Mouse (Mus musculus) lung, adult 2 months (tissue): ENCODE measurements around the gene Adprh.

Experiments
- CTCF ChIP-seq: fragments of 200-500 bp; IDR thresholded peaks from 2 replicates; pipeline ENCODE4 v1.5.1; 2011; ENCODE audit warnings: mild to moderate bottlenecking, low read length, control low read depth; ENCODE audit not compliant: insufficient read depth
- POLR2A ChIP-seq: fragments of 200-500 bp; IDR thresholded peaks from 2 replicates; pipeline ENCODE4 v1.6.1; 2011; ENCODE audit warnings: low read depth, mild to moderate bottlenecking, control low read depth, low read length, borderline replicate concordance; ENCODE audit errors: extremely low read depth

DNA sequence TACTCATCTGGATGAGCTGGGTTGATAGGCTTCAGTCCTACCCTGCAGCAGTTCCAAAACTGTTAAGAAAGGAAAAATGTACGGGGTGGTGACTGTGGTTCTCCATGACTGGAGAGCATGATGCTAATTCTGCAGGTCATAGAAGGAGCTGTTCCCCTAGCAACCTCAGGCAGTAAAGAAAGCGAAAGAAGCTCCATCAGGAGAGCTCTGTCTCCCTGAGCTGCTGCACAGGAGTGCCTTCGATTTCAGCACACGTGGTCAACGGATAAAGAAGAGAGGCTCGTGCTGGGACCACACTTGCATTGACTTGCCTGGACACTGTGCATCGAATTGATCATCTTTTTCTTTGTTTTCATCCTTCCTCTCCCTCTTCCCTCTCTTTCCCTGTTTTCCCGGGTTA is 10.3 kb downstream of the Adprh start:
- TF ChIP-seq POLR2A (no peak), CTCF (no peak)
